Mouse (Mus musculus): ENCODE results near the gene Tead3.
"Not testable (repeated sequence)": the region's sequence is repeated elsewhere in the genome, so short reads cannot be mapped to it uniquely, and the experiment has no call there.

Tead3 gene

DNA sequence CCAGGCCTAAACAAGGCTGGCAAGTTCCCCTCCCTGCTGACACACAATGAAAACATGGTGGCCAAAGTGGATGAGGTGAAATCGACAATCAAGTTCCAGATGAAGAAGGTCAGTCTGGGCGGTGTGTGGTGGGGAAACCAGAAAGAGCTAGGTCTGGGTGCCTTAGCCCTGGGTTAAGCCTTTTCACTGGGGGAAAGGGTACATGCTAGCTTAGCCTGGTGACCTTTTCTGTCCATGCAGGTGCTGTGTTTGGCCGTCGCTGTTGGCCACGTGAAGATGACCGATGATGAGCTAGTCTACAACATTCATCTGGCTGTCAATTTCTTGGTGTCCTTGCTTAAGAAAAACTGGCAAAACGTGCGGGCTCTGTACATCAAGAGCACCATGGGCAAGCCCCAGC is 20.0 kb downstream of the Tead3 start:
- DNase-seq (ENCODE audit: low spot score) = not testable (repeated sequence)

DNA sequence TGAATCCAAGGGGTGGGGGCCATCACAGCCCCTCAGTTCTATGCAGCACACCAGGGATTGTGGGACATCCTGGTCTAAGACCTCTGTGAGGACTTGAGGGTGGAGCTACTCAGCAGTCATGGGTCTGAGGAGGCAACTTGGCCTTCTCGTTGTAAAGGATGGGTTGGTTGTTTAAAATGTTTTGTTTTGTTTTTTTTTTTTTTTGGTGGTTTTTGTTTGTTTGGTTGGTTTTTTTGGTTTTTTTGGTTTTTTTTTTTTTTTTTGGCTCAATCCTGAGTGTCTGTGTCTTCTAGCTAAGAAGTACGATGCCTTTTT is 20.4 kb downstream of the Tead3 start:
- no peak for DNase-seq (ENCODE audit: low spot score)

DNA sequence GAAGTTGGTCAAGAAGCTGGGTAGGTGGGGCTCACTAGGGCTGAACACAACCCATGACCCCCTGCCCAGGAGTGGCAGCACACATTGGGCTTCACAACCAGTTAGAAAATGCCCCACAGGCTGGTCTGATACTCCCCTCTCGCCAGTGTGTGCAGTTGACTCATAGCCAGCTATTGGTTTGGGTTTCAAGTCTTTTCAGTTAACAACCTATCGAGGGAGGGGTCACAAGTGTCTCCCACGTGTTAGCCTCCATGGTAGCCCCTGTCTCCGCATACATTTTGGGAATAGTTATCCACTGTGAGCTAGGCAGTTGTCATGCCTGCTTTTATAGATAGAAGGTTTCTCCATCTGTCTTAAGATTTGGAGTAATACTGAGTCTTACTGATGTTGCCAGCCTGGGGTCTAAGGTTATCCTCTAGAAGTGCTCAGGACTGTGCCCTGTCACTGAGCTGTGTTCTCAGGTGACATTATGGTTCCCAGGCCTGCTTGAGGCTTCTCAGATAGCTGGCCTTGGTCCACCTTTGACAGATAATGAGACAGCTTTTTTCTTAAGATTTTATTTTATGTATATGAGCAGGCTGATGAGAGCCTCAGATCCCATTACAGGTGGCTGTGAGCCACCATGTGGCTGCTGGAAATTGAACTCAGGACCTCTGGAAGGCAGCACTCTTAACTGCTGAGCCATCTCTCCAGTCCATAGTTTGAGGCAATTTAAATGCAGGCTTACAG is 20.9 kb downstream of the Tead3 start:
- DNase-seq (ENCODE audit: low spot score) = no peak

DNA sequence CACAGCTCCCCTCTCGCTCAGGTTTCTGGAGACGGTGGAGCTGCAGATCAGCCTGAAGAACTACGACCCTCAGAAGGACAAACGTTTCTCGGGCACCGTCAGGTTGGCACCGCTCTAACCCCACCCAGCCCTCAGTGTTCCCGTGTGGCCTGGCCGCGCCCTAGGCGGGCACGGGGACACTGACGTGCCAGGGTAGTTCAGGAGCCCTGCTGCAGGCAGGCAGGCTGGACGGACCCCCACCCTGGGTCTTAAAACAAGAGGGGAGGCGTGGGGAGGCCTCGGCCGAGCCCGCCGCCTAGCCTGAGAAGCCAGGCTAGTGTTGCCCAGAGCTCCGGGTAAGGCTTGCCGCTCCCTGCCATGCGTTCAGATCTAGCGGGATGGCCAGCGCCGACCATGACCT is 21.7 kb downstream of the Tead3 start:
- DNase-seq (ENCODE audit: low spot score) = no peak

DNA sequence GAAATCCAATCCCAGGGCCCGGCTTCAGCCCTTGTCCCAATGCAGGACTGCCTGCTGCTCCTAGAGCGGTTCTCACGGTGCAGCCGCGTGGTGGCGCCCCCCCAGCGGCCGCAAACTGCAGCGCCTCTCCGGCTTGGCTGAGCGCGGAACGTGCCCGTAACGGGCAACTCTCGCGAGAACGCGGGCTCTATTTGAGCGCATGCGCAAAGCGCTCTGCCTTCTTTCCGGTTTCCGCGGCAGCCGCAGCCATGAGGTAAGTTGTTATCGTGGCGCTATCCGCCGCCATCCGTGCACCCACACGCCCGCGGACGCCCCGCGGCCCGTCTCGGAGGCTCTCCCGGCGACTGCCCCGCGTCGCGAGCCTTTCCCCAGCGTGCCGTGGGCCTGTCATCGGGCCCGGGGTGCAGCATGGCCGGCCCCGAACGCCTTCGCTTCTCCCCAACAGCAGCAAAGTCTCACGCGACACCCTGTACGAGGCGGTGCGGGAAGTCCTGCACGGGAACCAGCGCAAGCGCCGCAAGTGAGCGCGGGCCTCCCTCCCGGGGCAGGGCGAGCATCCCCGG is 22.2 kb downstream of the Tead3 start, which contains the start of gene Rpl10a:
Rpl10a (plus strand) TSS at position 106 of the 563 bp plus-strand sequence.
- DNase-seq (ENCODE audit: low spot score) = peak; percentile 96

DNA sequence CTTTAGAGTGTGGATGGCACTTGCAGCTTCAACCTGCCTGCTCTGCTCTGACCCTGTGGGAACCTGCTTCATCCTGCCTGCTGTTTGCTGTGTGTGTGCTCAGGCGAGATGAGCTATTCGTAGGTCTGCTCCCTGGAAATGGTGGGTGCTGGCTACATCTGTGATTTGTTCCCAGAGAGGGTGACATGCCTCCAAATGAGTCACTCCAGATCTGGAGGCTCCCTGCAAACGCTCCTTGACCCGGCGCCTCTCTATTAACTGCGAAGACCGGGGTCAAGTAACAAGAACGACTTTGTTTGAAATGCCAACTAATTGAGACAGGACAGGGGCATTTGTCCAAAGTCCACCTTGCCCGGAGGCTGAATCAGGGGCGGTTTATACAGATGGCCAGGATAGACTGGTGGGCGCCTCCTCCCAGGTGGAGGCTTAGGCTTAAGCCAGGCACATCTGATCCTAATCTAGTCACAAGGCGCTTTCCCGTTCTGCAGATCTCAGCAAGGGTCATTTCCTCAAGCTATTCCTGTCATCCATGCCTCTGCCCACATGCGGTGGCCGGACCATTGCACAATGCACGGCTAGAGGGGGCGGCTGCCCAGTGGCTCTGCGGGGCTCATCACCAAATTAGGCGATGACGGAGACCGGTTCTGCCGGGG is 22.8 kb downstream of the Tead3 start:
- no peak for DNase-seq (ENCODE audit: low spot score)

DNA sequence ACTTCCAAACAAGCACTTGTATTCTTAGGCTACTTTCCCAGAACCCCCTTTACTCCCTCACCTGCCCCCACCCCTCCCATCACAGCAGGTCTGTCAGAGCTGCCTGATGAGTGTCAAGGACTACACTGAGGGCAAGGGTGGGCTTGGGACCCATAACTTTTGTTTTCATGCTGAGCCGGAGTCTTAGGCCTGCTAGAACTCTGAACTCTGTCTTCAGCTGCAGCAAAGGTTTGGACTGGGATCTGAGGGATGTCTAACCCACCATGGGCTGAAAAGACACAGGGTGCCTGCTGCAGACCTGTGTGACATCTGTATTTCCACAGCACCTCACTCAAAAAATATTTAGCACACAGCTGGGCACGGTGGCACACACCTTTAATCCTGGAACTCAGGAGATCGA is 23.7 kb downstream of the Tead3 start:
- no peak for DNase-seq (ENCODE audit: low spot score)

DNA sequence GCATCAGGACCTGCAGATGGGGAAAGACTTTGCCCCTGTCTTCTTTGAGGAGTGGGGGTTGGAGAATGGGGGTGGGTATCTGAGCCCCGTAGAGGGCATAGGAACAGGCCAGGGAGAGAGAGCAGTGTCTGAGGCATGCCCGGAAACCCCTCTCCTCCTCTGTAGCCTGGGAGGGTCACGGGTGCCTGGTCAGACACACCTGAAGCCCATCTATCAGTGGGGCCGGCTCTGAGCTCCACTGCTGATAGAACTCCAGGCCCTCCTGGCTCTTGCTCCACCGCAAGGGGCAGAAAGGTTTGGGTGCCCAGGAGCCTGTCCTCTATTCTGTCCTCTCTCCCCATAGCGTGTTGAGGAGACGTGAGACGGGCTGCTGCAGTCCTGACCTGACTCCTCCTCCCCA is 24.9 kb downstream of the Tead3 start:
- DNase-seq (ENCODE audit: low spot score) = no peak

DNA sequence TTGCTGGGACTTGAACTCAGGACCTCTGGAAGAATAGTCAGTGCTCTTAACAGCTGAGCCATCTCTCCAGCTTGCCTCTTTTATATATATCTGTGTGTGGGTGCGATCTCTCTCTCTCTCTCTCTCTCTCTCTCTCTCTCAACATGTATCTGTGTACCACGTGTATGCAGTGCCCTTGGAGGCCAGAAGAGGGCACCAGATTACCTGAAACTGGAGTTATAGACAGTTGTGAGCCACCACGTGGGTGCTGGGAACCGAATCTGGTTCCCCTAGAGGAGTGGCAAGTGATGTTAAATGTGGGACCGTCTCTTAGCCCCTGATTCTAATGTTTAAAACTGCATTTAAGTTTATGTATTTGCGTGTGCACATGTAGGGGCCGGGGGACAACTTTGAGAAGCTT is 26.2 kb downstream of the Tead3 start:
- not testable (repeated sequence) for DNase-seq (ENCODE audit: low spot score)

DNA sequence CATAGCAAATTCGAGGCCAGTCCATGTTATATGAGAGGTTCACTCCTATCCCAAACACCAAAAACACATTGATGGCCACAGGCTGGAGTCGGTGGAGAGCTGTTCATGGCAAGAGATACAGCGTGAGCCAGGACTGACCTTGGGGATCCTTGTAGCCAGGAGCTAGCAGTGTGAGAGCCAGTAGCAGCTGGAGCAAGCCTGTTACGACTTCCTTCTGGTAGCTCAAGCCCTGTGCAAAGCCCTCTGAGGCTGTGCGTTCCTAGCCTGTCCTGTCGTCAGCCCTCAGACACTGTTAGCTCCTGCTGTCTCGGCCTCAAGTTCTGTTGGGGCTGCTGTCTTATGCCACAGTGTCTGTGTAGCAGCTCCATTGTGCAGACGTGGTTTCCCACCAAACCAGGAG is 26.8 kb downstream of the Tead3 start:
- DNase-seq (ENCODE audit: low spot score) = no peak

DNA sequence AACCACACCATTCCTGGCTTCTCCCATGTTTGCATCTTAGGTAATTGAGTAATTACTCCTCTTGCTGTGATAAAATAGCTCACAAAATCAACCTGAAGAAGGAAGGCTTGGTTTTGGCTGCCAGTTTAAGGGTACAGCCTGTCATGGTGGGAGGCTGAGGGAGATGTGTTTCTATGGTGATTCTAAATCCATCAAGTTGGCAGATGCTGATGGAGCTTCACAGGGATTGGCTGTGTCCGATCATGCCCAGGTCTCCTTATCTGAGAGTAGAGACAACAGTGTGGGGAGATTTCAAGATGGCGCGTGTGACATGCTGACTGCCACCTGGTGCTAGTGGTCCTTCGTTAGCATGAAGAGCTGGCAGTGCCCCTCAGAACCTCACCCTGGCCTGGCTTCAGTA is 28.9 kb downstream of the Tead3 start:
- no peak for DNase-seq (ENCODE audit: low spot score)

DNA sequence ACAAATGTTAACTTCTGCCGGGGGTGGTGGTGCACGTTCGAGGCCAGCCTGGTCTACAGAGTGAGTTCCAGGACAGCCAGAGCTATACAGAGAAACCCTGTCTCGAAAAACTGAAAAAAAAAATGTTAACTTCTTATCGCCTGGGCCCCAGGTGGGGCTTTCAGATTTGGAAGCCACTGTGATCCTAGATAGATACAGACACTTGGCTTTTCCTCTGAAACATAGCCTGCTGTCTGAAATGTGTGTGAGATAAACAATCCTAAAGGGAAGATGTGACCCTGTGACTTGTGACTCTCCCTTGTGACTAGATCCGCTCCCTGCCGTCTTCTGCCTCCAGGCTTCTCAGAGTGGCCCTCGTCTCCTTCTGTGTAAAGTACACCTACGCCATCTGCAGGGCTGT is 32.9 kb downstream of the Tead3 start:
- DNase-seq (ENCODE audit: low spot score) = no peak

DNA sequence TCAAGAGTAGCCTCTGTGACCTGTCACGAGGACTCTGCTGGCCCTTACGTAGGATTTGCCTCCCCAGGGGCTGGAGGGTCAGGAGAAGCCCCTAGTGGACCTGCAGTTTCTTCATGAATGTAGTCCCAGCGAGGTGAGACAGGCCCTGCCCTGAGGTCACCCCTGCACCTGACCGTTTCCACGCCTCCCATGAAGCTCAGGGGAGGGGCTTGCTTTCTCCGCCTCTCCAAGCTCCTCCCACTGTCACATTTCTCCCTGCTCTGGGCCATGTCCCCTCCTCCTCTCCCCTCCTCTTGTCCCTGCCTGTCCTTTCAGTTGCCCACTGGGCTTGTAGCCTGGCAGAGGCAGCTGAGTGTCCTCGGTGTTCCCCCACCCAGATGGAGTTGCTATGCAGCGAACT is 33.5 kb downstream of the Tead3 start:
- no peak for DNase-seq (ENCODE audit: low spot score)

DNA sequence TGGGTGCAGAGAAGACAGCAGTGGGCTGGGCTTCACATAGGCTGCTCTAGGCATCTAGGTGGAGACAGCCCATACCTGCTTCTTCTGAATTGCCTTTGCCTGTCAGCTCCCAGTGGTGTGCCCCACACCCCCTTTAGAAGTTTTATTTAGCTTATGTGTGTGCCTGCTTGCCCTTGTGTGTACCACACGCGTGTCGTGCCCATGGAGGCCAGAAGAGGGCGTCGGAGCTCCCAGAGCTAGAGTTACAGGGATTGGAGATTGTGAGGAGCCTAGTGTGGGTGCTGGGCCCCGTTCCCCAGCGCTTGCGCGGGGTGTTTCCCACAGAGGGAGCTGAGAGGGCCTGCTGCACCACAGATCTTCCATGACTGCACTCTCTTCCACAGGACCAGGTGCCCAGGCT is 34.1 kb downstream of the Tead3 start:
- no peak for DNase-seq (ENCODE audit: low spot score)

DNA sequence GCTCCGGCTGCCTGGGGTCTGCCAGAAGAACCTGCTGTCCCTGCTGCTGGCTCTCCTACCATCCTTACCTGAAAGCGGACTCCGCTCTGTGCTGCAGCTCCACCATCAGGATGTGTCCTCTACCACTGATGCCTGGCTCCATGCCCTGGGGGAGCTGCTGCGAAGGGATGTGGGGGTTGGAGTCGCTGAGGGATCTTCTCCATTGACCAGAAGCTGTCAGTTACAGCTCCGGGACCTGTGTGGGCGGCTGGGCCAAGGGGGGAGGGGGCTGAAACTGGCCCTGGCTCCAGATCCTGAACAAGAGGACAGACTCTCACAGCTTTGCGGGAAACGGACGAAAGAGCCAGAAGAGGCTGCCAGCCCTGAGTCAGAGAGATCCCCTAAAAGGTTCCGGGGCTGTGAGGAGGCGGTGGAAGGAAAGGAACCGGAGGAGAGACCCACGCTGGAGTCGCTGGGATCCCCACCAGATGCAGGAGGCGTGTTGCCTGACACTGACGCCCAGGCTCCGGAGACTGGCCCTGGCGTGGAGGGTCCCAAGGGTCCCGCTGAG is 34.9 kb downstream of the Tead3 start:
- no peak for DNase-seq (ENCODE audit: low spot score)

DNA sequence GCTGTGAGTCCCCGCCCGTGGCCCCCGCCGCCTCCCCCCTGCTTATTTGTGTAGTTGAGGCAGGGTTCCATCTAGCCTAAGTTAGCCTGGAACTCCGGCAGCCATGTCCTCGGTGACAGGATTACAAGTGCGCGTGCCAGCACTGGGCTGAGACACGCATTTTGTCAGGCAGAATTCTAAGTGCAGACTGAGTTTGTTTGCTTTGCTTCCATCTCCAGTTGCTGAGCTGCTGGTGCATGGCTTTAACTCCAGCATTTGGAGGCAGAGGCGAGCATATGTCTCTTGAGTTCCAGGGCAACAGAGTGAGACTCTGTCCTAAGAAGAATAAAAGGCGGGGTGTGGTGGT is 36.8 kb downstream of the Tead3 start:
- DNase-seq (ENCODE audit: low spot score) = no peak

DNA sequence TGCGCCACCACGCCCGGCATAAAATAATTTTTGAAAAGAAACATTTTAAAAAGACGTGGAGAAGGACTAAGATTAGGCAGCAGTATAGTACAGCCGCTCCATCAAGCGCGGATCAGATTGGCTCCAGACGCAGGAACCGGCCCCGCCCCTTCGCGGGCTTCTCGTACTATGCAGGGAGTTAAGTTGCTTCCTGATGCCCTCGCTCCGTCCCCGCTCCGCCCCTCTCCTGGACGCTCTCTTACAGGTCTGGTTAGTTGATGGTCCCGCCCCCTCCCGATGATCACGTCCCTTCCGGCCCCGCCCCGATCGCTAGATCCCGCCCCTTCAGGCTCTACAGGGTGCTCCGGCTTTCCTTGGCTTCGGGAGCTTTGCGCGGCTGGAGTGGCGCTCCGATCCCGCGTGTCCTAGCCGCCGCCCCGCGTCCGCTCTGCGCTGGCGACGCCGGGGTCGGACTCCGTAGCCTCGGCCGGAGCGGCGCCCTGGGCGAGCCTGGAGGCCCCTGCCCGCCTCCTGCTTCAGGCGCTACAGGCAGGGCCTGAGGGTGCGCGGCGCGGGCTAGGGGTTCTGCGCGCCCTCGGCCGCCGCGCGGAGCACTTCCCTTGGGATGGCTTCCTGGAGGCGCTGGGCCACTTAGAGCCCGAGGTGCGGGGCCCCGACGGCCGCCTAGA is 37.3 kb downstream of the Tead3 start, which contains the start of gene Fance:
Fance (plus strand) TSS at position 308 of the 668 bp plus-strand sequence.
- DNase-seq (ENCODE audit: low spot score) = peak; percentile 76

DNA sequence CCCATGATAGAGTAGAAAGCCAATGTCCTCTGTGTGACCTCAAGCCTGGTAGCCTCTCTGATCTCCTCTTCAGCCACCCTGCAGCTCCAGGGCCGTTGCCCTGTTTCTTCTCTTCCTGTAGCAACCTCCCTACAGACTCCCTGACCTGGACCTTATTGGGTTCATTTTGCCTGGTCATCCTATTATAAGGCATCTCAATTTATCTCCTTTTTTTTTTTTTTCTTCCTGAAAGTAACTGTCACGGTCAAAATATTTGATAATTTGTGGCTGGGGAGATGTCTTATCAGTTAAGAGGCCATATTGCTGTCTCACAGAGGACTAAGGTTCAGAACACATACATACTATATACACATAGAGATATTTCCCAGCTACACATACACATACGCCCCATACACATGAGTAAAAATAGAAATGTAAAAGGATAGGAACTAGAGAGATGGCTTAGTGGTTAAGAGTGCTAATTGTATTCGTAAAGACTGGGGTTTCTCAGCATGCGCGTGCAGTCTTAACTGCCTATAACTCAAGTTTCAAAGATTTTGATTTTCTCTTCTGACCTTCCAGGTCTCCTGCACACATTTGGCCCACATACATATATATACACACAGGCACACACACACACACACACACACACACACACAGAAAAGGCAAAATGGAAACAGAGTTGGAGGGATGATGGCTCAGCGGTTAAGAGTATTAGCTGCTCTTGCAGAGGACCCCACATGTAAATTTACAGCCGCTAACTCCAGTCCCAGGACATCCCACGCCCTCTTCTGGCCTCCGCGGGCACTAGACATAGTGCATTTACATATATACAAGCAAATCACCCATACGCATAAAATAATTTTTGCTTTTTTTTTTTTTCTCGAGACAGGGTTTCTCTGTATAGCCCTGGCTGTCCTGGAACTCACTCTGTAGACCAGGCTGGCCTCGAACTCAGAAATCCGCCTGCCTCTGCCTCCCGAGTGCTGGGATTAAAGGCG is 38.1 kb downstream of the Tead3 start:
- no peak for DNase-seq (ENCODE audit: low spot score)

DNA sequence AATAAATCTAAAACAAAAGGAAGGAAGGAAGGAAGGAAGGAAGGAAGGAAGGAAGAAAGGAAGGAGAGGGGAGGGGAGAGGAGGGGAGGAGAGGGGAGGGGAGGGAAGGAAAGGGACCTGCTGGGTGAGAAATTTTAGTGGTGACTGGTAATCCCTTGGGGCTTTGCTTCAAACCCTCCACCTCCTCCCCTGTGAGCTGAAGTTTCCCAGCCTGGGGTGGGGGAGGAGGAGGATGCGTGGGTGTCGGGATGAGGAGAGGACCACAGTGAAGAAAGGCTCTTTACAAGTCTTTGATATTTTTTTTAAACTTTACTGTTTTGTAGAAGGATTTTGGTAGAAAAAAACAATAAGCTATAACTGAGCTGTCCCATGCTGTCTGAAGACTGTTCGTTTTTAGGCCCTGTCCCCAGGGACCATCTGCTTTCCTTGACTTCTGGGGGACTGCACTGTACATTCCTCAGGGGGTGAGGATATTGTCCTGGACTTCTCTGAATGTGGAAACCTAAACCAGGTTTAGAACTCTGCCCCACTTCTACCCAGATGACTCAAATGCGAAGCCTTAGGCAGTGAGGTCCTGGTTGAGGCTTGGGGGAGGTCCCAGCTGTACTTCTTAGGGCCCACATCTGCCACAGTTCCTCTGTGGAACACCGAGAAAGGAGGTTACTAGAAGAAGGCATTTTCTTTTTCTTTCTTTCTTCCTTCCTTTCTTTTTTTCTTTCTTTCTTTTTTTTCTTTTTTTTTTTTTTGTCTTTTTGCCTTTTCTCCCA is 39.1 kb downstream of the Tead3 start:
- DNase-seq (ENCODE audit: low spot score) = no peak

DNA sequence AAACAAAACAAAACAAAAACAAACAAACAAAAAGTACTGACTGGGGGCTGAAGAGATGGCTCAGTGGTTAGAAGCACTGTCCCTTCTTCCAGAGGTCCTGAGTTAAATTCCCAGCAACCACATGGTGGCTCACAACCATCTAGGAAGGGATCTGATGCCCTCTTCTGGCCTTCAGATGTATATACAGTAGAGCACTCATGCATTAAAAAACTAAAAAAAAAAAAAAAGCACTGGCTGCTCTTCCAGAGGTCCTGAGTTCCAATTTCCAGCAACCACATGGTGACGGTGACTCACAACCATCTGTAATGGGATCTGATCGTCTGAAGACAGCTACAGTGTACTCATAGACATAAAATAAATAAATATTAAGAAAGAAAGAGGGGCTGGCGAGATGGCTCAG is 39.8 kb downstream of the Tead3 start:
- DNase-seq (ENCODE audit: low spot score) = no peak

All from urinary bladder, postnatal 10 days (tissue).